Mouse (Mus musculus) forebrain, embryonic 11.5 days (tissue): ENCODE measurements around the gene Cradd. TPM values are rescaled to one million over a fixed set of nuclear protein-coding genes. Genes with fewer than 3 reads are reported as not detected.

Experiments
- ATAC-seq: fragments of 200-750 bp; cut with Nextera tagmentation; replicated peaks from 2 replicates; pipeline ENCODE4 v1.8.0; 2017; ENCODE audit warnings: moderate TSS enrichment; ENCODE audit not compliant: low FRiP score
- DNase-seq: peaks from one replicate; pipeline ENCODE4 v3.0.0-alpha.2; 2017; ENCODE audit warnings: low spot score
- H3K27ac ChIP-seq: fragments of 300-500 bp; sonication (generic); 2 replicates; pipeline ENCODE4 v1.5.1; 2014; ENCODE audit warnings: low read depth, low read length
- H3K27me3 ChIP-seq: fragments of 300-500 bp; sonication (generic); 2 replicates; pipeline ENCODE4 v1.6.1; 2014; ENCODE audit warnings: mild to moderate bottlenecking, low read length, mixed read lengths; ENCODE audit not compliant: control insufficient read depth, insufficient read depth
- H3K36me3 ChIP-seq: fragments of 300-500 bp; sonication (generic); 2 replicates; pipeline ENCODE4 v1.6.1; 2014; ENCODE audit warnings: mild to moderate bottlenecking, low read length, moderate library complexity, mixed read lengths; ENCODE audit not compliant: control insufficient read depth, insufficient read depth
- H3K4me1 ChIP-seq: fragments of 300-500 bp; sonication (generic); replicated peaks from 2 replicates; pipeline ENCODE4 v1.6.1; 2014; ENCODE audit warnings: low read length, mixed read lengths; ENCODE audit not compliant: control insufficient read depth, insufficient read depth
- H3K4me2 ChIP-seq: fragments of 300-500 bp; sonication (generic); 2 replicates; pipeline ENCODE4 v1.6.1; 2014; ENCODE audit warnings: low read depth, mild to moderate bottlenecking, low read length, moderate library complexity, mixed read lengths; ENCODE audit not compliant: severe bottlenecking
- H3K4me3 ChIP-seq: fragments of 300-500 bp; sonication (generic); 2 replicates; pipeline ENCODE4 v1.5.1; 2014; ENCODE audit warnings: low read depth, low read length
- H3K9ac ChIP-seq: fragments of 300-500 bp; sonication (generic); 2 replicates; pipeline ENCODE4 v1.6.1; 2014; ENCODE audit warnings: low read length
- H3K9me3 ChIP-seq: fragments of 300-500 bp; sonication (generic); 2 replicates; pipeline ENCODE4 v1.6.1; 2016; ENCODE audit warnings: low read length, mixed read lengths; ENCODE audit not compliant: control insufficient read depth
- WGBS: fragments of 180-500 bp; shearing (Covaris S2); extraction: QIAGEN DNeasy Blood & Tissue Kit; methylation state at CpG from one replicate; pipeline ENCODE4 v1.1.7; 2014; 5-methylcytosine and 5-hydroxymethylcytosine counted together
- polyA plus RNA-seq: library from polyadenylated mRNA; unstranded; fragments of >200 nt; fragmentation: Nextera tagmentation; extraction: Ambion mirVana; gene quantifications from 2 replicates; pipeline ENCODE4 v1.2.1, GENCODE M21; 2014

Gene Cradd
- polyA plus RNA-seq, 1 experiment from 2014 or later = 16.6 TPM

DNA sequence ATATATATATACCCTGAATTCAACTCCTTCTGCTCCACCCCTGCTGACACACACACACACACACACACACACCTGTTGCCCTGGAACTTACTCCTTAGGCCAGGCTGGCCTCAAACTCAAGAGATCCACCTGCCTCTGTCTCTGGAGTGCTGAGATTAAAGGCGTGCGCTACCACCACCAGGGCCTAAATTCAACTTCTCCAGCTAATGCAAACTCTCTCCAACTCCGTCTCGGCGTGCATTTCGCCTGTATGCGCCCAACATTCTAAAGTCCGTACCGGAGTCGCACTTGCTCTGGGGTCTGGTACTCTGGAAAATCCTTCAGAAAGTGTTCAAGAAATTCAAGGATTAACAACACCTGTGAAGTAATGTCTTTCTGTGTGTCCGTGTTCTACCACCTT lies 8.6 kb downstream of the Cradd start:
- Histone ChIP-seq H3K4me3 (no peak overlapping the region), H3K4me1 (peaks cover 2% of the 10 kb centered on the region; the same call in 1 of the 2 replicates), H3K27me3 (peaks cover 2% of the 10 kb centered on the region; the same call in 1 of the 2 replicates), H3K9ac (no peak overlapping the region), H3K27ac (no peak overlapping the region), H3K9me3 (no peaks in the 10 kb centered on the region), H3K36me3 (no peaks in the 10 kb centered on the region), H3K4me2 (no peak overlapping the region)
- no peak for ATAC-seq
- WGBS = 97% methylated on average over 11 of the region's 11 CpGs
- DNase-seq = peak; percentile 40

DNA sequence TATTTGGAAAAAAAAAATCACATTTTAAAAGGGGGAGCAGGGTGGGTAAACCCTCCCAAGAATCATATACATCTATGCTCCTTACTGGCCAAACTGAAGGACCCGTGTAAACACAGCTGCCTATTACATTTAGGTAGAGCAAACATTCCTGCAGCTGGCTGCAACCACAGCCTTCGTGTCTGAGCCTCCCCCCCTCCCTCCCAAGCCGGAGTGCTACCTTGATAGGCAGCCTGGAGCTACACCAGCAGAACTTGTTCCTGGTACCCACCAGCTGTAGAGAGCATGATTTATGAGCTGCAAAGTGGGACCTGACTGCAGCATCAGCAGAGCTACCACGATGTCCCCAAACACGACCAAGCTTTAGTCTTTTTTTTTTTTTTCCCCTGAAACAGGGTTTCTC lies 9.9 kb downstream of the Cradd start:
- no peak for ATAC-seq
- no peak overlapping the region for H3K4me3 ChIP-seq
- no peak overlapping the region for H3K4me2 ChIP-seq
- WGBS = 71% methylated on average over 5 of the region's 5 CpGs
- H3K4me1 ChIP-seq = peaks cover 2% of the 10 kb centered on the region; the same call in 1 of the 2 replicates
- no peaks in the 10 kb centered on the region for H3K36me3 ChIP-seq
- H3K27ac ChIP-seq = no peak overlapping the region
- no peak overlapping the region for H3K9ac ChIP-seq
- no peaks in the 10 kb centered on the region for H3K9me3 ChIP-seq
- DNase-seq = peak; percentile 34
- peaks cover 2% of the 10 kb centered on the region; the same call in 1 of the 2 replicates for H3K27me3 ChIP-seq

DNA sequence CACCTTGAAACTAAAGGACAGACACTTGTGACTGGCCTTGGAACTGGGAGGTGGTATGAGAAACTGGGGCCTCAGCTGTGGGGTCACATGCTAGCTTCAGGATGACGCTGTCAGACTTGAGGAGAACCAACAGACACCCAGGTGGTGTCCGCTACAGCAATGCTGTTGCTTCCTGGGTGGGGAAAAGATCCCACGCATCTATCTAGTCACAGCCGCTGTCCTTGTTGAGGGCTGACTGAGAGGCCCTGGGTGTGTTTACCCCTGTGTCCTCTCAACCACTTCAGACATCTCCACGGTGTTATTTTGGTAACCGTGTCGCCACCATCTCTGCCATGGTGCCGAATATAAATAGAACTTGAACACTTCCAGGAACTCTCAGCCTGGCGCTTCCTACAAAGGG lies 10.4 kb downstream of the Cradd start:
- no peak overlapping the region for H3K4me2 ChIP-seq

DNA sequence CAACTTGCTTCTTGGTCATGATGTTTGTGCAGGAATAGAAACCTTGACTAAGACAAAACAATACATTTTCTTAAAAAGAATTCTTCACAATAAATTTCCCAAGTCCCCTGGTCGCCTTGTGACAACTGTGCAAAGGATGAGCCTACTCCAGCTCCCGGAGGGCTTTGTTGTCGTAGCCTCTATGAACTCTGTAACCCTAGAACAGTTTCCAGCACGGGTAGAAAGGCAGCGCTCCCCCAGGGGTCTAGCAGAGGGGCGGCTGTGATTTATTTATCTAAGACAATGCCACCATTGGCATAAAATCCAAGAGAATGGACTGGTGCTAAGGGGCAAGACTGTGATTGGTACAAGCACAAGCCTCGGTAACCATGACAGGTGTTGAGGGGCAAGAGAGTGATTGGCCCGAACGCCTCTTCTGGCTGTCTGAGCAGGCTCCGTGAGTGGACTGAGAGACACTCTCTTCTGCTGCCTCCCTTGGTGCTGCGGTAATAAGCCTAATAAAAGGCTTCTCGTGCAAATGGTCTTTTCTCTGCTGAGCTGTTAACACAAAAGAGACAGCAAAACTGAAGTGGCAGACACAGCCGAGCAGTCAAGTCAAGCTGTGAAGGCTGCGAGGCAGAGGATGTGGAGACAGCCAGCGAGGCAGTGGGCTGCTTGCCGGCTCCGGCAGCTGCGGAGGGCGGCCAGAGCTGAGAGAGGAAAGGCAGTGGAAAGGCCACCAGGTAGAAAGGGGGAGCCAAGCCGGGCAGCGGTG lies 13.1 kb downstream of the Cradd start:
- Histone ChIP-seq H3K4me3 (no peak overlapping the region), H3K9me3 (no peaks in the 10 kb centered on the region), H3K36me3 (no peaks in the 10 kb centered on the region), H3K27me3 (peaks cover 2% of the 10 kb centered on the region; the same call in 1 of the 2 replicates), H3K27ac (no peak overlapping the region; the same call in 1 of the 2 replicates), H3K4me1 (peaks cover 2% of the 10 kb centered on the region; the same call in 1 of the 2 replicates), H3K9ac (no peak overlapping the region), H3K4me2 (peak overlapping the region; percentile 27; the same call in 1 of the 2 replicates)
- 11% methylated on average over 21 of the region's 21 CpGs for whole genome bisulfite sequencing
- DNase-seq (peak; percentile 69), ATAC-seq (peak; percentile 82)

More for the DNA sequence above, 10.4 kb downstream of the Cradd start:
- H3K36me3 ChIP-seq = no peaks in the 10 kb centered on the region
- H3K4me3 ChIP-seq = no peak overlapping the region
- peaks cover 2% of the 10 kb centered on the region; the same call in 1 of the 2 replicates for H3K4me1 ChIP-seq
- H3K27me3 ChIP-seq = peaks cover 2% of the 10 kb centered on the region; the same call in 1 of the 2 replicates
- DNase-seq = peak; percentile 29
- H3K9me3 ChIP-seq = no peaks in the 10 kb centered on the region
- no peak overlapping the region for H3K9ac ChIP-seq
- no peak for ATAC-seq
- 91% methylated on average over 9 of the region's 9 CpGs for WGBS
- H3K27ac ChIP-seq = no peak overlapping the region

DNA sequence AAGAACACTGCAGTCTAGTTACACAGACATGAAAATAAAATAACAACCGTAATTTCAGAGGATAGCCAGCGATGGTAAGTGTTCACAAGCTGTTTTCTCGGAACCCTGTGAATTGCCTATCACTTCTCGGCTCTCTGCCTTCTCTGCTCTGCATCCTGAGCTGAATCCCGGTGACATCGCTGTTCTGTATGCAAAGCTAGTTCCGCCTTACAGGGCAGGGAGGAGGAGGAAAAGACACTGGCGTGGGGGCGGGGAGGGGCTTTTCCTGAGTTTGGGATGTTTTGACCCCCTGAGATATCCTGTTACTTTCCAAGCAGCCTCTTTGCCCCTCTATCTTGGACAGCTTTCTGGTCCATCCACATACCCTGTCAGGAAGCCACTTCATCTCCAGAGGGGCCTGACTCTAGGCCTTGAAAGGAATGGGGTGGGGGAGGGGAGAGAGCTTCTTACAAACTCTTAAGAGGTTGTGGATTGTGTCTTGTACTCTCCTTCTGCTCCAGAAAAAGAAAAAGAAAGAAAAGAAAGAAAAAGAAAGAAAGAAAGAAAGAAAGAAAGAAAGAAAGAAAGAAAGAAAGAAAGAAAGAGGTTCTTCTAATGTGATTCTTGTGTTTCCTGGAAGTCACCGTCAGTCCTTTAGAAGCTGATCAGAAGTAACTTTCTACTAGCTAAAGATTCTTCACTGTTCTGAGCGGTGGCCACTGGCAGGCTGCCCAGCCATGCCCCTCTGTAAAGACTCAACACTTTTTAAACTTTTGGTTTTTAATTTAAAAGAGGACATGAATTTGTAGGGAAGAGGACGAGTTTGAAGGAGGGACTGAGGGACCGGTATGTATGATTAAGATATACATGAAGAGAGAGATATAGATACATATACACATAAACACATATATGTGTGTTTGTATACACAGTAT lies 14.3 kb downstream of the Cradd start:
- Histone ChIP-seq H3K9me3 (no peaks in the 10 kb centered on the region), H3K4me1 (peaks cover 2% of the 10 kb centered on the region; the same call in 1 of the 2 replicates), H3K27me3 (peaks cover 2% of the 10 kb centered on the region; the same call in 1 of the 2 replicates), H3K9ac (no peak overlapping the region), H3K27ac (no peak overlapping the region), H3K4me3 (no peak overlapping the region), H3K36me3 (no peaks in the 10 kb centered on the region), H3K4me2 (no peak overlapping the region)
- ATAC-seq (no peak), DNase-seq (peak; percentile 49)
- 40% methylated on average over 13 of the region's 13 CpGs for WGBS

DNA sequence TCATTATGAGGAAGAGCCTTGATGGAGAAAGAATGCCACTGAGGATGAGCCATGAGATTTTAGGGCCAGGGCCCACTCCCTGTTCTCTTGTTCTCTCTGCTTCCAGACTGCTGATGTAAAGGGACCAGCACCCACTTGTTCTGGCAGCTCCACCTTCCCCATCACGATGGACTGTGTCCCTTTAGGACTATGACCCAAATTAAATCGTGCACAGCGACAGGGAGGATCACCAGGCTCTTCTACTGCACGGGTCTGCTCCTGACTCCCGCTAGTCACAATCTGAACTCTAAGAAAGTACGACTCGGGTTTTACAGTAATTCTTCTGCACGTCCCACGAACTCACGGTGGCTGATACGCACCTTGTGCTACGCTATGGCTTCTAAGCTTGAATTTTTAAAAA lies 14.9 kb downstream of the Cradd start:
- ATAC-seq = no peak
- H3K36me3 ChIP-seq = no peaks in the 10 kb centered on the region
- H3K9ac ChIP-seq = no peak overlapping the region
- no peak overlapping the region for H3K4me2 ChIP-seq
- no peak overlapping the region for H3K27ac ChIP-seq
- peaks cover 2% of the 10 kb centered on the region; the same call in 1 of the 2 replicates for H3K4me1 ChIP-seq
- DNase-seq = peak; percentile 39
- peaks cover 2% of the 10 kb centered on the region; the same call in 1 of the 2 replicates for H3K27me3 ChIP-seq
- WGBS = 83% methylated on average over 12 of the region's 12 CpGs
- no peak overlapping the region for H3K4me3 ChIP-seq
- H3K9me3 ChIP-seq = no peaks in the 10 kb centered on the region

DNA sequence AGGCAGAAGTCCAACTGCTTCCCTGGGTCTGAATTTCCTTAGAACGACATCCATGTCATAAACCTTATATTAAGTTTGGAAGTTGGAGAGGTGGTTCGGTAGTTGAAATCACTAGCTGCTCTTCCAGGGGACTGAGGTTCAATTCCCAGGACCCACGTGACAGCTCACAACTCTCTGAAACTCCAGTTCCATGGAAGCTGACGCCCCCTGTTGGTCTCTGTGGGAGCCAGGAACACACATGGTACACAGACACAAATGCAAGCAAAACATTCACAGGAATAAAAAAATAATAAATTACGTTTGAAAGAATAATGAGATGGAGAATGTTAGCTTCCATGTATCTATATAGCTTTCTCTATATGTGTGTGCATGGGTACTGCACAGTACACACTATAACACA lies 16.0 kb downstream of the Cradd start:
- H3K4me3 ChIP-seq = no peak overlapping the region
- H3K4me1 ChIP-seq = peaks cover 2% of the 10 kb centered on the region; the same call in 1 of the 2 replicates
- 89% methylated on average over 5 of the region's 5 CpGs for WGBS
- DNase-seq = peak; percentile 28
- H3K9me3 ChIP-seq = no peaks in the 10 kb centered on the region
- ATAC-seq = no peak
- H3K27ac ChIP-seq = no peak overlapping the region
- no peak overlapping the region for H3K9ac ChIP-seq
- H3K36me3 ChIP-seq = no peaks in the 10 kb centered on the region
- no peak overlapping the region for H3K4me2 ChIP-seq
- H3K27me3 ChIP-seq = no peaks in the 10 kb centered on the region

DNA sequence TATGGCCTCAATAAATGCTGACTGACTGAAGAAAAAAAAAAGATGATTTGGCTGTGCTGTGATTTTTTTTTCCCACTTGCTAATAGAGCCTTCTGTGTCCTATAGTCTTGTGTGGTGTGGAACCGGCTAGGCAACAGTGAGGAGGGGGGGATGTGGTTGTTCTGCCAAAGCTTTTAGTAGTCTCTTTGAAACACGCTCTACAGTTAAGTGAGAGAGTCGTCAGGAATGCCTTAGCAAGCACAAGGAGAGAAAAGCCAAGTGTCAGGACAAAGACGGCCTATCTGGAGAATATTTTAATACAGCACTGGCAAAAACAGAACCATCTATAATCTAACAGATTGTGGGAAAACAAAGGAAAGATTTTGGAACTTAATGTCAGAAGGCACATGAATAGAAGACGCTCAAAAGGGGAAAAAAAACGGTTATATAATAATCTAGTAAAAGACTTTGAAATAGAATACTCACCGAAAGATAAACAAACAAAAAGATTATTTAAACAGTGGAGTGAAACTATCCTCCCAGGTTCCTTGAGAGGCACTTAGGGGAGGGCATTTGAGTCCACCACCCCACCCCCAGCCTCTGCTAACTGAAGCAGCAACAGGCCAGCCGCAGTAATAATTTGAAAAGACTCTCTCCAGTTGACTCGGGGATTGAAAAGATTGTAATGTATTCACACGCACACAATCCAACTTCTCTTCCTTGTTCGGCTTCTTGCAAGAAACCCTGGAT lies 16.9 kb downstream of the Cradd start:
- WGBS = 62% methylated on average over 11 of the region's 11 CpGs
- Histone ChIP-seq H3K27me3 (no peaks in the 10 kb centered on the region), H3K36me3 (no peaks in the 10 kb centered on the region), H3K4me3 (no peak overlapping the region), H3K4me2 (no peak overlapping the region), H3K4me1 (peaks cover 2% of the 10 kb centered on the region; the same call in 1 of the 2 replicates), H3K27ac (no peak overlapping the region), H3K9ac (no peak overlapping the region), H3K9me3 (no peaks in the 10 kb centered on the region)
- ATAC-seq = no peak
- DNase-seq = no peak
